Mouse (Mus musculus): ENCODE results near the gene Cyb5d1. TPM values are rescaled to one million over a fixed set of nuclear protein-coding genes. Genes with fewer than 3 reads are reported as not detected.

Gene Cyb5d1
- total RNA-seq, 2 experiments from 2014 or later: 16.2 to 41.7 TPM

- ATAC-seq (replicated peaks; ENCODE audit: low FRiP score, low TSS enrichment, poor library complexity, severe bottlenecking): no peak
Measured at GRCm38 (mm10) chr11:69416921-69417448, 21.6 kb upstream of the Cyb5d1 start.

DNA sequence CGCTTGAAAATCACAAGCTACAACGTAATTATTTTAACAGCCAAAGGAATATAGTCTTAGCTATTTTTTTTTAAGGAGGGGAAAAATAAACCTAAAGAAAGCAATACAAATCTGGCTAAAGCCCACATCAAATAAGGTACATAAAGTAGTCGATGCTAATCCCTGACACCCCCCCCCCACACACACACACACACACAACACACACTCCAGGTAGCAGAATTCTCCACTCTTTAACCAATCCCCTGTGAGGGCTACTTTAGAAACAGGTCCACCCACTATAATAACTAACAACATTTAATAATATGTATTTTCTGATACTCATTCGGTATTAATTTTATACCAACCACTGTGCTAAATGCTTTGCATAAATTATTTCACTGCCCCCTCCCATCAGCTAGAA is 21.1 kb upstream of the Cyb5d1 start:
- no peak for ATAC-seq (replicated peaks; ENCODE audit: low FRiP score, low TSS enrichment, poor library complexity, severe bottlenecking)

GRCm38 (mm10) chr11:69415668-69416451 is 20.4 kb upstream of the Cyb5d1 start:
- ATAC-seq (replicated peaks; ENCODE audit: low FRiP score, low TSS enrichment, poor library complexity, severe bottlenecking): no peak

DNA sequence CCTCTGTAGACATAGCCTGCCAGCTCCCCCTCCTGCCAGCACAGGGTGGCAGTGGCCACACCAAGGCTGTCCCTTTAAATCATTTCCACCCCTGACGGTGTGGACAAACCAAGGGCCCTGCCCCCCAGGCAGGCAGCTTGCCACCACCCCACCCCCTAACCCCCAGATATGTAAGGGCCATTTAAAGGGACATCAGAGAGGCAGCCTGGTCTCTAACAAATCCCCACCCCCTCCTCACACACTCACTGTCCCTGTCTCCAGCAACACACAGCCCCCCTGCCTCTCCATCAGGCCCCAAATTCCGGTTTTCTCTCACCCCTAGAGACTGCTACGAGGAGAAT is 19.9 kb upstream of the Cyb5d1 start:
- no peak for ATAC-seq (replicated peaks; ENCODE audit: low FRiP score, low TSS enrichment, poor library complexity, severe bottlenecking)

GRCm38 (mm10) chr11:69414421-69415326 is 19.2 kb upstream of the Cyb5d1 start:
- ATAC-seq (replicated peaks; ENCODE audit: low FRiP score, low TSS enrichment, poor library complexity, severe bottlenecking): no peak

DNA sequence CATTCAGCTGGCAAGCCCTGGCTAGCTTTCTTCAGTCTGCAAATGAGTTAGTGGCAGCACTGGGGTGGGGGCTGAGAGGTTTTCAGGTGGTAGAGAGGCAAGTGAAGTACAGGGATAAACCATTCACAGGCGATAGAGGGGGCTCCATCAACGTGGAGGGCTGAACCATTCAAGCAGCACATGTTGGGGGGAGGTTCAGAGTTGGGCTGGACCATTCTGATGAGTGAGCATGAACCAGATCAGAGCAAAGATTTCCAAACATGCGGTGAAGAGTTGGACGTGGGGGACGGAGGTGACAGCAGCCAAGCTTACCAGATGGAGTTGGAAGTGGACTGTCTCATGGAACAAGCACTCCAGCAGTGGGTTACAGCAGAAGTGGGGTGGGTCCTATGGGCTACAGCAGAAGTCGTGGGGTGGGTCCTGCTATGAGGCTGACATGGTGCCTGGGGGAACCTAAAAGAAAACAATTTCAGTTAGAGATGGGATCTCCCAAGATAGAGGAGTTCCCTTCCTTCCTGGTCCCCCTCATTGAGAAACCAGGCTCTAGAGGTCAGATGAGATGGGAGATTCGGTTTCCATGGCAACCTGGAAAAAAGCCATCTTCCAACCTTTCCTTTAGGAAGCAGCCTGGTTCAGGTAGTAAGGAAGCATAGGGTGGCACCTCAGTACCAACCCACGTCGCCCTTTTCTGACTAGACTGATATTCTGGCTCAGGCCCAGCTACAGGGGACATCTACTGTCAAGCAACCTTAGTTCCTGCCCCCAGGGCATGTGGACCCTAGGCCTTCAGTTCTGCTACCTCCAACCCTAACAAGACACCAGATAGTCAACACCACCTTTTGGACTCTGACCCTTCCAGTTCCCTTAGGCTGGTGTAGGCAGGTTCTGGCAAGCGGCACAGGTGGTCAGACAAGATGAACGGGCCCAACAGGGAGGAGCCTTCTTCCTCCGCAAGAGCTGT is 18.1 kb upstream of the Cyb5d1 start, which contains the start of gene Kdm6b:
Gene Kdm6b (minus strand): TSS at position 455 of the 961 bp plus-strand sequence.
- no peak for ATAC-seq (replicated peaks; ENCODE audit: low FRiP score, low TSS enrichment, poor library complexity, severe bottlenecking)

DNA sequence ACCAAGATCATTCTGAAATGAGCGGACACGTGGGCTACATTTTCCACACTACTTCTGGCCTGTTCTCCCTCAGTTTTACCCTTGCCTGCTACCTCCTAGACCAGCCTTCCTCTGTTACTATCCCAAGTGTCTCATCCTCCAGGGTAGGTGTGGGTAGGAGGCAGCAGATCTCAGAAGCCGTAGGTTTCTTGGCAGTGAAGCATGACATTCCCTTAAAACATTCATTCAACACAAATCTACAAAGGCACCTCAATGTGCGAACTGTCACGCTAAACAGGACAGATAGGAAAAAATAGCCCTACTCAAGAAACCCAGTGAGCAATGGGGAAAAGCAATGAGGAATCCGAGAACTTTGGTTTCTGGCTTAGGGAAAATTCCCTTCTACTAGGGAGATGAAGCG is 17.1 kb upstream of the Cyb5d1 start:
- no peak for ATAC-seq (replicated peaks; ENCODE audit: low FRiP score, low TSS enrichment, poor library complexity, severe bottlenecking)

- peak; percentile 44 for ATAC-seq (replicated peaks; ENCODE audit: low FRiP score, low TSS enrichment, poor library complexity, severe bottlenecking)
Measured at GRCm38 (mm10) chr11:69411538-69412203, 16.2 kb upstream of the Cyb5d1 start.

- peak; percentile 7; the same call in 1 of the 2 replicates for ATAC-seq (replicated peaks; ENCODE audit: low FRiP score, low TSS enrichment, poor library complexity, severe bottlenecking)
Measured at GRCm38 (mm10) chr11:69411073-69411535, 15.7 kb upstream of the Cyb5d1 start.

DNA sequence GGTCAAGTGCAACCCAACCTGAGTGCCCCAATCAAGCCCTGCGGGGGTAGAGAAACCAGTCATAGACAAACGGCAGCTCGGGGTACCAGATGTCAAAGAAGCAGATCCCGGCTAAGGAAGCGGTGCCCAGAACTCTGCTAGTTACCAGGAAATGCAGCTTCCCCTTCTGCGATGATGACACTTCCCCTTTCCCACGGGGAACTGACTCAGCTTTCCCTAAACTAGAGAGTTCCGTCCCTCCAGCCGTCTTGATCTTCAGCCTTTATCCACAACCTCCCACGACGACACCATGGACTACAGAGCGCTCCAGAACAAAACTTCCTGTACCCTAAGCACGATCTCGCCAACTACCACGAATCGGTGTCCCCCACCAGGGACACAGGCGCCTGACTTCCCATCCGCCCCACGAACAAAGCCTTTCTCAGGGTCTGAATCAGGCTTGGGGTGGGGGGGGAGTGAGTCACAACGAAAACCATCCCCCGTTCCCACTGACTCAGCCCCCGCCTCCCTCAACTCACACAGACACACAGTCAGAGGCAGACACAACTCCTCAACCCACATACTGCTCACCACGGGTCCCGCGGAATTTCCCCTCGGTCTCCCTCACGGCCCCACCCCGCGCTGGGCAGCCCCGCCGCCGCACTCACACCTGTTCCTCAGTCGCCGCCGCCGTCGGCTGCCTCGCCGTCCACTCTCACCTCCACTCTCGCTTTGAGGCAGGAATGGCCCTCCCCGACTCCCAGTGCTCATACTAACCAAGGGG is 15.1 kb upstream of the Cyb5d1 start:
- peak; percentile 1; the same call in 1 of the 2 replicates for ATAC-seq (replicated peaks; ENCODE audit: low FRiP score, low TSS enrichment, poor library complexity, severe bottlenecking)

DNA sequence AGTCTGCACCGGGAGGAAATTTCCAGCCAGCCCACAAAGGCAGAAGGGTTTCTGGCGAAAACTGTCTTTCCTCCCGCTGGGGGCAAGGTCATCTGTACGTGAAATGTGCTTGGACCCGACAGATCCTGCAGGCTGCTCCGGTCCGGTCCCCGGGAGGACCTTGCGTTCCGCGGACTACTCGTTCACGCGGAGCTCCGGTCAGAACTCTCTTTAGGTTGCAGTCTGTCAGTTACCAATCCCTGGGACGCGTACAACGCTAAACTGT is 14.5 kb upstream of the Cyb5d1 start:
- ATAC-seq (replicated peaks; ENCODE audit: low FRiP score, low TSS enrichment, poor library complexity, severe bottlenecking): no peak

DNA sequence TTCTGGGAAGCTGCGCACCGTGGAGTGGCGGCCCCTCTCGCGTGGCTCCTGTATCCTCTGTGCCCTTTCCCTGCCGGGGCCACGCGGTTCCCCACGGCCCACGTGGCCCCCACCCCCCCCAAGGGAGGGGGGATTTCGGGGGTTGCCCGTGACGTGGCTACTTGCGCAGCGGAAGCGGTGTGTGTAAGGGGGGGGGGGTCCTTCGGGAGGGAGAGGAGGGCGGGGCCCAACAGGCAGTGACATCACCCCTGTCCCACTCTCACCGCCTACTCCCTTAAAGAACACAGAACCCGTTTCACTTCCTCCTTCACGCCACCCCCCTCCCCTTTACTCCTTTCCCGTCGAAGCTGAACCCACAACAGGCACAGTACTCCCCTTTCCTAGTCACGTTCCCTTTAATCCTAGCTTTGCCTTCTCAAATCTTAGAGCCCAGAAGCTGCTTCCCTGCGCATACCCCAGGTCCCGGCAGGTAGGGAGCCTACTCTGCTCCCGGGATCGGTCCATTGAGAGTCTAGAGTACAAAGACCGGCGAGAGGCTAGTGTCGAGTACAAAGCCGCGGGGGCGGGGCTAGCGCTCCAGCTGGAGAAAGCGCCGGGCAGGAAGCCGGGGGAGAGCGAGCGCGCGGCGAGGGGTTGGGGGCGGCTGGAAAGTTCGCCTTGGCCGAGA is 14.1 kb upstream of the Cyb5d1 start:
- ATAC-seq (replicated peaks; ENCODE audit: low FRiP score, low TSS enrichment, poor library complexity, severe bottlenecking): peak; percentile 8

- ATAC-seq (replicated peaks; ENCODE audit: low FRiP score, low TSS enrichment, poor library complexity, severe bottlenecking): peak; percentile 66
Measured at GRCm38 (mm10) chr11:69408541-69409377, 13.3 kb upstream of the Cyb5d1 start.

DNA sequence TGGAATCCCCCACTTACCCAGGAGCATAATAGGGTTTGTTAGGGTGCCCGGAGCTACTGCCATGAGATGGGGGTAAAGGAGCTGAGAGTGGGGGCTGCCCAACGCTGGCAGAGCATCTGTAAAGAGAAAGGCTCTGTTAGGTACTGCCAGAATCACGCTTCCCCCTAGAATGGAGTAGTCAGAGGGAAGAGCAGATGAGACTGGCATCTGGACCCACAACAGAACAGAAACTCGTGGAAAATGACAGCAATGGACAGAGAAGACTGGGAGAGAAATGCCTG is 12.2 kb upstream of the Cyb5d1 start:
- no peak for ATAC-seq (replicated peaks; ENCODE audit: low FRiP score, low TSS enrichment, poor library complexity, severe bottlenecking)

DNA sequence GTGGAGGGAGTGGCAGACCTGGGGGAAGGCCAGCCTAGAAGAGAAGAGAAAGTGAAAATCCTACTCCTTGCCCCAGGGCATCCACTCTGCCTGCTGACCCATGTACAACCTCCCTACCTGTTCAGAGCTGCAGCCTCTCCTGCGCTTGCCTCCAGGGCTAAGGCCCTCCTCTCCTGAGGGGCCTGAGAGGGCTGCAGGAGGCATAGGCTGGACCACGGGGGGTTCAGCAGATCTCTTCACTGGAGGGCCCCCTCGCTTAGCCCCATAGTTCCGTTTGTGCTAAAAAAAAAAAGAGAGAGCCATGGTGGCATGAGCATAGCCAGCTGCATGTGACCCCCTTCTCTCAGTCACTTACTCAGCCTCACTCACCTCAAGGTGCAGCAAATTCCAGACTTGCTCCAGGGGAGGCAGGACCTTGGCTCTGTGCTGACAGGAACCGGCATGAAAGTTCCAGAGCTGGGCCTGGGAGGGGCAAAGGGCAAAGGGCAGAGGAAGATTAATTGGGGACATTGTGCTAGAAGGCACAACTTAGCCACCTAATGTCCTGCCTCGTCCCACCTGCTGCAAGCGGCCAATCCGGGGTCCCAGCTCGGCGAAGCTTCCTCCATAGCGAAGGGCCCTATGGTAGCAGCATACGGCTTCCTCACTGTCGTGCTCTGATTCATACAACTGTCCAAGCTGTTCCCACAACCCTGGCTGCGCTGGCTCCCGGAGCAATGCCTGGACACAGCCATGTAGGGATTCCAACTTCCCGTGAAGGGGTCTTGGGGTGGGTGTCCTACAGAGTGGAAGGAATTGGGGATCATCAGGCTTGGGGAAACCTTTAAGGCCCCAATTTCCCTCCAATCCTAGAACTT is 11.7 kb upstream of the Cyb5d1 start:
- no peak for ATAC-seq (replicated peaks; ENCODE audit: low FRiP score, low TSS enrichment, poor library complexity, severe bottlenecking)

DNA sequence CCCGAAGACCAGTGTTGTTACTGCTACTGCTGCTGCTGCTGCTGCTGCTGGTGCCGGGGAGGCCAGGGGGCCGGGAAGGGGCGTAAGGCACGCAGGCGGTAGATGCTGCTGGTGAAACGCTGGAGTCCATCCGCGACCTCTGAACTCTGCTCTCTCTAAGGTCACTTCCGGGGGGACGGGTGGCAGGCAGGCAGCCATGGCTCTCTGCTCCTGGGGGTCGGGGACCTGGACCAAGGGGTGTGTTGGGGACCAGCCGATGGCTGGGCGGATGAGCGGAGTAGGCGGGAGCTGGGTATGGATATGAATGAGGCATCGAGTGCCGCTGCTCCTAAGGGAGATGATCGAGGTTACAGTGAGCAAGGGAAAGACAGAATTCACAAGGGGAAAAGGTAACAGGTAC is 10.9 kb upstream of the Cyb5d1 start:
- no peak for ATAC-seq (replicated peaks; ENCODE audit: low FRiP score, low TSS enrichment, poor library complexity, severe bottlenecking)
